Mouse (Mus musculus) hindbrain, postnatal 0 days (tissue): Measurements from ENCODE around the gene Ggt6. TPM values are rescaled to one million over a fixed set of nuclear protein-coding genes. Genes with fewer than 3 reads are reported as not detected.
A peak's percentile ranks its signal among the peaks of the same experiment; 100 is the strongest.

ENCODE experiments used
- ATAC-seq: fragments of 200-750 bp; cut with Nextera tagmentation; 2 replicates; pipeline ENCODE4 v1.8.0; 2017; ENCODE audit warnings: mild to moderate bottlenecking, moderate TSS enrichment, moderate library complexity
- DNase-seq: peaks from one replicate; pipeline ENCODE4 v3.0.0-alpha.2; 2015; ENCODE audit warnings: low spot score
- H3K27ac ChIP-seq: fragments of 300-500 bp; sonication (generic); 2 replicates; pipeline ENCODE4 v1.5.1; 2014; ENCODE audit warnings: mild to moderate bottlenecking
- H3K27me3 ChIP-seq: fragments of 300-500 bp; sonication (generic); 2 replicates; pipeline ENCODE4 v1.6.1; 2014; ENCODE audit warnings: low read length, mixed read lengths; ENCODE audit not compliant: insufficient read depth
- H3K36me3 ChIP-seq: fragments of 300-500 bp; sonication (generic); 2 replicates; pipeline ENCODE4 v1.6.1; 2014; ENCODE audit warnings: low read length, mixed read lengths; ENCODE audit not compliant: insufficient read depth
- H3K4me1 ChIP-seq: fragments of 300-500 bp; sonication (generic); 2 replicates; pipeline ENCODE4 v1.6.1; 2014; ENCODE audit warnings: antibody characterized with exemption, low read length, mixed read lengths; ENCODE audit not compliant: insufficient read depth
- H3K4me2 ChIP-seq: fragments of 300-500 bp; sonication (generic); 2 replicates; pipeline ENCODE4 v1.6.1; 2014; ENCODE audit warnings: low read depth, mild to moderate bottlenecking, low read length, moderate library complexity, mixed read lengths
- H3K4me3 ChIP-seq: fragments of 300-500 bp; sonication (generic); 2 replicates; pipeline ENCODE4 v1.5.1; 2014; ENCODE audit warnings: low read length
- H3K9ac ChIP-seq: fragments of 300-500 bp; sonication (generic); replicated peaks from 2 replicates; pipeline ENCODE4 v1.6.1; 2014; ENCODE audit warnings: mild to moderate bottlenecking, low read length, moderate library complexity, mixed read lengths
- H3K9me3 ChIP-seq: fragments of 300-500 bp; sonication (generic); 2 replicates; pipeline ENCODE4 v1.6.1; 2016; ENCODE audit warnings: low read length, mixed read lengths
- CTCF ChIP-seq: IDR thresholded peaks from 2 replicates; pipeline ENCODE4 v1.5.1; 2016; ENCODE audit warnings: antibody characterized with exemption, control low read depth, low read depth
- WGBS: fragments of 180-500 bp; shearing (Covaris S2); extraction: QIAGEN DNeasy Blood & Tissue Kit; methylation state at CpG from one replicate; pipeline ENCODE4 v1.1.7; 2014; 5-methylcytosine and 5-hydroxymethylcytosine counted together
- polyA plus RNA-seq: library from polyadenylated mRNA; unstranded; fragments of >200 nt; fragmentation: Nextera tagmentation; extraction: Ambion mirVana; gene quantifications from 2 replicates; pipeline ENCODE4 v1.2.1, GENCODE M21; 2015
- total RNA-seq: library from RNA; depleted of rRNA; stranded (reverse); fragments of >200 nt; gene quantifications from 2 replicates; pipeline ENCODE4 v1.2.3, GENCODE M21; 2014

The Ggt6 gene
- total and polyA plus RNA-seq, 2 experiments from 2014 or later = not detected

DNA sequence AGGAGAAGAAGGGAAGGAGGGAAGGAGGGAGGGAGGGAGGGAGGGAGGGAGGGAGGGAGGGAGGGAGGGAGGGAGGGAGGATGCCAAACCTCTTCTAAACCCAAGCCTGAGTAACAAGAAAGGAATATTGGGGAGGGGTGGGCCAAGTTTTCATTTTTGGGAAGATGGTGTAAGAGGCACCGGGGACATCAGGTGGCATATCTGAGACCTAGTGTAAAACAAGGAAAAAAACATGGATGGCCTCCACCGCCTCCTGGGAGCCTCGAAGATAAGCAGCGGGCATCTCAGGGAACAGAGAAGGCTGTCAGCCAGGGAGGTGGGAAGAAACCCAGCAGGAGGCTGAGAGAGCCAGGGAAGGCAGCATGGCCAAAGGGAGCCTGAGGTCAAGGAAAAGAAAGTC, 29.8 kb upstream of the Ggt6 start:
- Histone ChIP-seq H3K4me1 (0 out of 2 replicates have a peak, but pooled peaks cover 2% of the 10 kb centered on the region), H3K4me3 (no peak overlapping the region), H3K9ac (no peak overlapping the region), H3K36me3 (no peaks in the 10 kb centered on the region), H3K27ac (no peak overlapping the region), H3K4me2 (no peak overlapping the region), H3K27me3 (no peaks in the 10 kb centered on the region), H3K9me3 (no peaks in the 10 kb centered on the region)
- DNase-seq (no peak), ATAC-seq (no peak)
- TF ChIP-seq CTCF = no peak
- 59% methylated on average over 4 of the region's 4 CpGs for WGBS

DNA sequence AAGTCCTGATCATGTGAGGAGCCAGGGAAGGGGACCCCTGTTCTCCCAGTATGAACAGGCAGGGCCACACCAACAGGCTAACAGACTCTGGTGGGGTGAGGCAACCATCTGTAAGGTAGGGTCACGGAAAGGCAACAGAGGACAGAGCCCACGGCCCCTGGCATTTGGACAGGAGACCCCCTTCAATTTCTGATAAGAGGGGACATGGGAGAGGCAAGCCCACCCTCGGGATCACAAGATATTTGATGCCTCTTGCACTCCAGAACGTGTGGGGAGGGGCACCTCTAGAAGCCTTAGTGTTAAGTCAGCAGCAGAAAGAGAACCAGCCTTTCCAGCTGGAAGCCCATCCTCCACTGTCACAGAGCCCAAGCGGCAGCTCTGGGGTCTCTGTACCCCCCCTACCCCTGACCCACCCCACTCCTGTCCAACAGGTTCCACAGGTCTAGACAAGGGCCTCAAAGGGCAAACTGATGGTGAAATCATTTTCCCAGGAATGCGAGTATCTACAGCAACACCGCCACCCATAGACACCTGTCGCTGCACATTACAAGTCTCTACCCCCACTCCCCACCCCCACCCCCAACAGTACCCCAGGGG, 29.1 kb upstream of the Ggt6 start:
- Histone ChIP-seq H3K27me3 (no peaks in the 10 kb centered on the region), H3K27ac (no peak overlapping the region), H3K4me1 (0 out of 2 replicates have a peak, but pooled peaks cover 2% of the 10 kb centered on the region), H3K4me2 (no peak overlapping the region), H3K9ac (no peak overlapping the region), H3K36me3 (no peaks in the 10 kb centered on the region), H3K4me3 (no peak overlapping the region), H3K9me3 (no peaks in the 10 kb centered on the region)
- 62% methylated on average over 8 of the region's 8 CpGs for WGBS
- DNase-seq (no peak), ATAC-seq (no peak)
- TF ChIP-seq CTCF = no peak

DNA sequence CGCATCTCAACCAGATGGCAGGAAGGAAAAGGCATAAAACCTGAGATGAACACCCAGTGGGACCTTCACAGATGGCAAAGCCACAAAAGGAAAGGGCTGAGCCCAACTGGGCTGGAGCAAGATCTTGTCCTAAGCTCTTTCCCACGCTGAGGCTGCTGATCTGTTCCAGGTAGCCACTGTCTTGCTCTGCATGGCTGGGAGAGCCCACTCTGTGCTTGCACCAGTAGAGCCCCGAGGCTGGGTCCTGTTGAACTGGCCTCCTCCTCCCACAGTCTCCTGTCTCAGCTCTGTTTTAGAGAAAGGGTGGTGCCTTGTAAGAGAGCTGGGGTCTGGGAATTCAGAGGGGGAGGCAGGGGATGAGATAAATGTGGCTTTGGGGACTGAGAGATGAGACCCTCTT, 28.2 kb upstream of the Ggt6 start:
- WGBS = 28% methylated on average over 3 of the region's 3 CpGs
- ATAC-seq (no peak), DNase-seq (no peak)
- no peak for TF ChIP-seq CTCF
- Histone ChIP-seq H3K9ac (no peak overlapping the region), H3K27me3 (no peaks in the 10 kb centered on the region), H3K4me3 (no peak overlapping the region), H3K27ac (no peak overlapping the region), H3K9me3 (no peaks in the 10 kb centered on the region), H3K4me2 (no peak overlapping the region), H3K36me3 (no peaks in the 10 kb centered on the region), H3K4me1 (peaks cover 6% of the 10 kb centered on the region; the same call in 1 of the 2 replicates)

DNA sequence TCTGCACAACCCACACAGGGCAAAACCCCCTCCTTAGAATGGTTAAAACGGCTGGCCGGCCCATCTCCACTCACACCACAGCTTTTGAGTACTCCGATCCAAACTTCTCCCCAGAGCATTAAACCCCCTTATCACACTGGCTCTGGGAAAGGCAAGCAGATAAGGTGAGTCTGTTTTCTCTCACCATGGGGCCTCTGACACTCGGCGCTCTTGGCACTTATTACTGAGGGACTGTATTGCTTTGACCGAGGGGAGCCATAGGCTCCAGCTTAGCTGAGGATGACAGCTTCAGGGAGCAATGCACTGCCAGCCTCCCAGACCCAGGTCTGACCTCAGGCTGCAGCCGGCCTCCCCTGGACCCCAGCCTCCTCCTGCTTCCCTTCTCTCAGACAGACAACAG, 27.8 kb upstream of the Ggt6 start:
- H3K4me2 ChIP-seq = no peak overlapping the region
- H3K9ac ChIP-seq = no peak overlapping the region
- 20% methylated on average over 7 of the region's 7 CpGs for WGBS
- ATAC-seq (no peak), DNase-seq (no peak)
- H3K27ac ChIP-seq = no peak overlapping the region
- no peaks in the 10 kb centered on the region for H3K36me3 ChIP-seq
- H3K9me3 ChIP-seq = no peaks in the 10 kb centered on the region
- no peak for TF ChIP-seq CTCF
- H3K4me3 ChIP-seq = no peak overlapping the region
- no peaks in the 10 kb centered on the region for H3K27me3 ChIP-seq
- H3K4me1 ChIP-seq = peaks cover 6% of the 10 kb centered on the region; the same call in 1 of the 2 replicates

DNA sequence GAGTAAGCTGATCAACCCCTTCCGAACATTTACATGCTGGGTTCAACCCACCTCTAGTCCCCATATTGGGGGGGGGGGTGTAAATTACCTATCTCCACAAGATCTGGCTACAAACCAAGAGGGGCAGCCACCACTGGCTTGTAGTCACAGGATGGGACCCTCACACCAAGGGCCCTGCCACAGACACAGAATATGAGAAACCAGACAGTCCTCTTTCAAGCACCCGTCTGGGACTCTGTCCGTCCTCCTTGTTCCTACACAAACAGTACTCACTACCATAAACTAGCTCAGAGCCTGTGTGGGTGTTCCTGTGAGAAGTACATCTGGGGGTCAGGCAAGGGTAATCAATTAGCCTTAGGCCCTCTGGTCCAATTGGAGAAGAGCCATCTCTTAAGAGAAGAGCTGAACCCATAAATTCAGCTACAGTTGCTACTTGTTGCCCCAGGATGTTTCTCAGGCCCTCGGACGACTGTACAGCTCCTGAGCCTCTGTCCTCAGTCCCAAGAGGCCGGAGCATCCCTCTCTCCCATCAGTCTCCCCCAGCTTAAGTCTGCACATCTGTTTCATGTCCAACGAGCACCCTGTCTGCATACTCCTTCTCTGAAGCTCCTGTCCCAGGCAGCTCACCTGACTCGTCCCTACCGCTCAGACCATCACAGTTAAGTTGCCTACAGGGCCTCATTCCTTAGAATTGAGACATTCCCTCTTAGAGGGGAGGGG, 26.7 kb upstream of the Ggt6 start:
- WGBS = 68% methylated on average over 9 of the region's 9 CpGs
- ATAC-seq (no peak), DNase-seq (no peak)
- Histone ChIP-seq H3K4me2 (no peak overlapping the region), H3K4me1 (peaks cover 6% of the 10 kb centered on the region; the same call in 1 of the 2 replicates), H3K36me3 (no peaks in the 10 kb centered on the region), H3K27ac (no peak overlapping the region), H3K4me3 (no peak overlapping the region), H3K9ac (no peak overlapping the region), H3K9me3 (no peaks in the 10 kb centered on the region), H3K27me3 (no peaks in the 10 kb centered on the region)
- TF ChIP-seq CTCF = no peak

DNA sequence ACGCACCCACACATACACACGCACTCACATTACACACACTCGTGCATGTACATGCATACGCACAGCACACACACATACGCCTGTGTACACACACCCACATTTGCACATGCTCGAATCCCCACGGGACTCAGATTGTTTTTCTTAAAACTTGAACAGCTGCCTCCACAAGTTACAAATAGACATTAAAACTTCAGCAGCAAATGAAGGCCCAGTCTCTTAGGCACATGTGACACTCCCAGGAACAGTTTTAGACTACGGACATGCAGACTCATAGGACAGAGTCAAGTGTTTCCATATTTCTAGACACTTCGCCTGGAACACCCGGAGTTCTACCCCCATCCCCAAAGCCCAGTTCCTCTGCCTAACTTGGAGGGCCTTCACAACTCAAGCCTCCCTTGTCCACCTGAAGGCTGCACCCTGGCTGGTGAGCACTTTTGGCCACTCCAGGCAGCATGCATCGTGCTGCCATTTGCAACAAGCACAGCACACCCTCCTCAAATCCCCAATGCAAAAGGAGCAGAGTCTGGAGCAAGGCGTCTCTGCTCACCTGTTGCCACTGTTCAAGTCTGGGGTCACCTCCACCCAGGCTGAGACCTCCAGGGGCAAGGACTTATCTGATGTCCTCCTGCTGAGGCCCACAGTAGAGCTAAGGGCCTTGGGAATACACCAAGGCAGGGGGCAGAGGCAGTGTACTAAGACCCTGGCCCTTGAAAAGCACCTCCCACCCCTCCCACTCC, 25.5 kb upstream of the Ggt6 start:
- no peak overlapping the region for H3K4me3 ChIP-seq
- peaks cover 6% of the 10 kb centered on the region; the same call in 1 of the 2 replicates for H3K27me3 ChIP-seq
- peaks cover 6% of the 10 kb centered on the region; the same call in 1 of the 2 replicates for H3K4me1 ChIP-seq
- peak overlapping the region; percentile 91; the same call in 1 of the 2 replicates for H3K4me2 ChIP-seq
- ATAC-seq (no peak), DNase-seq (no peak)
- H3K27ac ChIP-seq = no peak overlapping the region
- no peak overlapping the region for H3K9ac ChIP-seq
- no peaks in the 10 kb centered on the region for H3K9me3 ChIP-seq
- TF ChIP-seq CTCF = no peak
- no peaks in the 10 kb centered on the region for H3K36me3 ChIP-seq
- WGBS = 80% methylated on average over 12 of the region's 12 CpGs
